Mouse (Mus musculus): Measurements from ENCODE around the gene Clec3b. TPM values are rescaled to one million over a fixed set of nuclear protein-coding genes. Genes with fewer than 3 reads are reported as not detected.
A peak's percentile ranks its signal among the peaks of the same experiment; 100 is the strongest.

Clec3b gene
- total RNA-seq, 1 experiment from 2014 or later: not detected

DNA sequence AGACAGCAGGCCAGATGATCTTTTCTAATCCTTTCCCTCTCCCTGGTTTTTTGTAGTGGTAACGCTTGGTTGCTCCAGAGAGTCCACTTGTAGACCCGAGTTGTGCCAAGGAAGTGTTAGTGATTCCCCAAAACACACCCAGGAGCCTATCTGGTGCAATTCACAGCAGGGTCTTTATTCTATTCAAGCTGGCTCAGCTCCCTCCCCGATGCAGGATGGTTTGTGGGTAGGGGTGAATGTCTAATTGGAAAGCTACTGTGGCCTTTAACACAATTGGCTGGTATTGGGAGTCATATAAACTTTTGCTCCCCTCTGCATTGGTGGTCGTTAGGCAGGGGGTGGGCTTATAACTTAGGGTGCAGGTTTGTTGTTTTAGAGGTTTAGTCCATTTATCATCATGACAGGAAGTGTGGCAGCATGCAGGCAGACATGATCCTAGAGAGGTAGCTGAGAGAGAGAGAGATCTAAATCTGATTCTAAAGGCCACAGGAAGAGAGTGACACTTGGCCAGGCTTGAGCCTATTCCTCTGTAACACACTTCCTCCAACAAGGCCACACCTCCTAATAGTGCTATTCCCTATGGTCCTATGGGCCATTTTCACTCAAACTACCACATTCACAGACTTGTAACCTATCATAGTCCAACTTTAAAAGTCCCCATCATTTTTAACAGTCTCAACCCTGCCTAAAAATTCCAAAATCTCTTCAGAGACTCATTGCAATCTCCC is 10.7 kb upstream of the Clec3b start:
- ATAC-seq (replicated peaks in 1 of 2; ENCODE audit: insufficient read depth in 1 of 2, low FRiP score in 2 of 2, low TSS enrichment in 1 of 2, low read depth in 1 of 2, poor library complexity in 2 of 2, severe bottlenecking in 2 of 2): no peak

DNA sequence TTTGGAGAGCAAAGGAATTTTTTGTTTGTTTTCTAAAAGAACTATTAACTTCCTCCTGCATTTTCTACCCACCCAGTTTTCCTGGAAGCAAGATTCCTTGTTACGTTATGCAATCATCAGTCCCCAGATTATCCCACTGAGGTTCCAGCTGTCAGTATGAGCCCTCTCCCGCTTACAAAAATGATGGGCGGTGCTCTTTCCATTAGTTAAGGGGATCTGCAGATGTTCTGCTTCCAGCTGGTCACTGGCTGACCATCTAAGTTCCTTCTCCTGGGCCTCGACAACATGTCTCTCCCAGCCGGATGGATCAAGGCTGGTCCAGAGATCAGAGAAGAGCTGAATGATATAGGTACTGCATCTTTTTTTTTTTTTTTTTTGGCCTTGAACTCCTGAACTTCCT is 2.3 kb upstream of the Clec3b start:
- no peak for ATAC-seq (replicated peaks in 1 of 2; ENCODE audit: insufficient read depth in 1 of 2, low FRiP score in 2 of 2, low TSS enrichment in 1 of 2, low read depth in 1 of 2, poor library complexity in 2 of 2, severe bottlenecking in 2 of 2)

DNA sequence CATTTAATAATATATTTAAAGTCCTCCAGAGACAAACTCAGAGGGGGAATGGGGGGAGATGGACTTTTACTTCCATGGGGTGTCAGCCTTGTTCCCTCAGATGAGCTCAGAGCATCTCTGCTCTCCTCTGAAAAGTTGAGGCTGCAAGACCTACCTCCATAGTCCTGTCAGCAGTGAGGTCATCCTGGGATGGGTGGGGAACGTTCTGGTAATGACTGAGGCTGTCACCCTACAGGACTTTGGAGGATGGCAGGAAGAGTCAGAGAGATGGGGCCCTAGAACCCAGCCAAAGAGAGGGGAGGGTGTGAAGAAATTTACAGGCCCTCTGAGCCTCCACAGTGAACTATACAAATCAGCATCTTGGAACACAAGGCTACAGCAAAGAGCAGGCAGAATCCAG is 815 bp downstream of the Clec3b start:
- ATAC-seq (replicated peaks in 1 of 2; ENCODE audit: insufficient read depth in 1 of 2, low FRiP score in 2 of 2, low TSS enrichment in 1 of 2, low read depth in 1 of 2, poor library complexity in 2 of 2, severe bottlenecking in 2 of 2): no peak

DNA sequence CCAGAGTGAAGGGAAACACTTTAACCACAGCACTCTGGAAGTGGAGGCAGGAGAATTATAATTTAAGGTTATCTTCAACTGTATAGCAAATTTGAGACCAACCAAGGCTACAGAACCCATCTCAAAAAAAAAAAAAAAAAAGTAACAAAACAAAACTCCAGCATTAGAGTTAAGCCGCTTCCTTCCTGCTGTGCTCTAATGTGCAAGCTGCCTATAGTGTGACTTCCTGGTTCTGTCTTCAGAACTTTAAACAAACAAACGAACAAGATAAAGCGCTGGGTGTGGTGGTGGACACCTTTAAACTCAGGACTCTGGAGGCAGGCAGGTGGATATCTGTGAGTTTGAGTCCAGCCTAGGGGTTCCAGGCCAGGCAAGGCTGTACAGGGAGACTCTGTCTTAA is 1.3 kb downstream of the Clec3b start:
- no peak; a peak in 1 of 4 replicates for ATAC-seq (replicated peaks in 1 of 2; ENCODE audit: insufficient read depth in 1 of 2, low FRiP score in 2 of 2, low TSS enrichment in 1 of 2, low read depth in 1 of 2, poor library complexity in 2 of 2, severe bottlenecking in 2 of 2)

DNA sequence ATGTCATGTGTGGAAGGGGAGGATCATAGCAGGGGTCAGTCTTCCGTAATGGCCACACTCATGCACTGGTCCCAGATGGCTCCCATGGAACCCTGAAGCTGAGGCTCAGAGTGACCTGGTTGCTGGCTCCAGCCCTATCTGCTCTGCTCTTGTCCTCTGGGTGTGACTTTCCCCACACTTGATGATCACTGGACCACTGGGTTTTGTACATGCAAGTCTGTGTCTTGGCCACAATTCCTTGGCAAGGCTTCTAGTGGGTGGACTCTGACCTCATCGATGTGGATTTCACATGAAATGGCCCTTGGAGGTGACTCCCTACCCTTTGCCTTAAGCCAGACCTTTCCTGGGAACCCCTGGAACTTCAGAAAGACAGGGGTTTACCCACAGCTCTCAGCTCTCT is 2.4 kb downstream of the Clec3b start:
- no peak for ATAC-seq (replicated peaks in 1 of 2; ENCODE audit: insufficient read depth in 1 of 2, low FRiP score in 2 of 2, low TSS enrichment in 1 of 2, low read depth in 1 of 2, poor library complexity in 2 of 2, severe bottlenecking in 2 of 2)

DNA sequence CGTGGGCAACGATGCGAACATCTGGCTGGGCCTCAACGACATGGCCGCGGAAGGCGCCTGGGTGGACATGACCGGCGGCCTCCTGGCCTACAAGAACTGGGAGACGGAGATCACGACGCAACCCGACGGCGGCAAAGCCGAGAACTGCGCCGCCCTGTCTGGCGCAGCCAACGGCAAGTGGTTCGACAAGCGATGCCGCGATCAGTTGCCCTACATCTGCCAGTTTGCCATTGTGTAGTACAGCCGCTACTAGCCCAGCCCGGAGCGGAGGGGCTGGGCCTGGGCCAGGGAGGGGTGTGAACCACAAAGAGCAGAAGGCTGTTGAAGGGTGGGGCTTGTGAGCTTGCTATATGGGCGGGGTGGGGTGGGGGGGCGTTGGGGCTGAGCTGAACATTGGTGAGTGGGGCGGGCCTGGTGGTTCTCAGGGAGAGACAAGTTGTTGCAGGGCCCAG is 6.2 kb downstream of the Clec3b start:
- ATAC-seq (replicated peaks in 1 of 2; ENCODE audit: insufficient read depth in 1 of 2, low FRiP score in 2 of 2, low TSS enrichment in 1 of 2, low read depth in 1 of 2, poor library complexity in 2 of 2, severe bottlenecking in 2 of 2): no peak

DNA sequence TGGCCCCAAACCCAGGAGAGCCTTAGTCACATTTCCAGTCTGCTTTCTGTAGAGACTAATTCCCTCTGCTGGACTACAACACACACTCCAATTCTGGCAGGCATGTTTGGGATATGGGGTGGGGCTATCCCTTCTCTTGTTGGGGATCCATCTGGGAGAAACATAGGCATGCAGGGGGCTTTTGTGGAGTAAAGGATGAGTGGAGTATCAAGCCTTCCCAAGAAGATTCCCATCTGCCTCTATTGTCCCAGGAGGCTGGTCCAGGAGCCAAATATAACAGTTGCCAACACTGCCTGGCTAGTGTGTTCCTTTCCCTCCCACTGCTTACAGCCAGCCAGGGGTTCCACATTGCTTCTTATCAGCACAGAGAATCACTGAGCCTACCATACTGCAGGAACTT is 7.0 kb downstream of the Clec3b start:
- no peak for ATAC-seq (replicated peaks in 1 of 2; ENCODE audit: insufficient read depth in 1 of 2, low FRiP score in 2 of 2, low TSS enrichment in 1 of 2, low read depth in 1 of 2, poor library complexity in 2 of 2, severe bottlenecking in 2 of 2)

DNA sequence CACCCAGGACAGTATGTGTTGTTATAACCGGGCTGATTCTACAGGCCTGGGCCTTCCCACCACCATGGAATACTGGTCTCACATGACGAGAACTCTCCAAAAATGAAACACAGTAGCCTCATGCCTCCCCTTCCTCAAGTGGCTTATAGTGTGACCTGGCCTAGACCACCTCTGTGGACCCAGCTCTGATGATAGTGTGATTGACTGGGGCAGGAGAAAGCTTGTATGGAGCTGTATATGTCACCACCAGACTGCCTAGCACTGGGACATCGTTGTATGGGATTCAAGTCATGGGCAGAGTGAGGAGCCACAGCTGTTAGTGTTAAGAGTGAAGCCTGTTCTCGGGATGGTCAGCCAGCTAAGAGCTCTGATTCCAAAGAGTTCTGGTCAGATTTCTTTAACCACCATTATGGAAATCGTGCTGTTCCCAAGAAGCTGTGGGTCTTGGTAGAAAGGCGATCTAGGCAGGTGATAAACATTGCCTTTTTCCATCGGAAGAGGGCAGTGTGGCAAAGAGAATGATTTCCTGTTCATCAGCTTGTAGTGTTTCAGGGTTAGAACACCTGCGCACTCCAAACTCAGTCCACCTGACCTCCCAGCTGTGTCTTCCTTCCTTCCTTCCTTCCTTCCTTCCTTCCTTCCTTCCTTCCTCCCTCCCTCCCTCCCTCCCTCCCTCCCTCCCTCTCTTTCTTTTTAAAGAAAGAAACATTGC is 7.5 kb downstream of the Clec3b start:
- ATAC-seq (replicated peaks in 1 of 2; ENCODE audit: insufficient read depth in 1 of 2, low FRiP score in 2 of 2, low TSS enrichment in 1 of 2, low read depth in 1 of 2, poor library complexity in 2 of 2, severe bottlenecking in 2 of 2): peak; percentile 22 to 43; a peak in 1 of 4 replicates

DNA sequence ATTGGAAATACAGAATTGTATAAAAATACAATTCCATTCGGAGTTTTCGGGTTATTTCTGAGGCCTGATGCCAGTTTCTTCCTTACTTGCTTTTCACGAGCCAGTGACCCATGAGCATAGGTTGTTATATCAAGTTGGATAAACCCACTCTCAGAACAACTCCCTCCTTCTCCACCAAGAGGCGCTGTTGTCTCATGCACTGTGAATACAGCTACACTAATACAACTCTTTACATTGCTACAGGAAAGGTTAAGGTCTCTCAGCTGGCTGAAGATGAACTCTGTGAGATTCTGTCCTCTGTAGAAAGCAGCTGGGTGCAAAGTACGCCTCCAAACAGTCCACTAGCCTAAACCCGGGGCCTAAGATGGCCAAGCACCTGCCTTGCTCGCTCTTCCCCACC is 8.6 kb downstream of the Clec3b start:
- peak; percentile 63 to 74; a peak in 3 of 4 replicates for ATAC-seq (replicated peaks in 1 of 2; ENCODE audit: insufficient read depth in 1 of 2, low FRiP score in 2 of 2, low TSS enrichment in 1 of 2, low read depth in 1 of 2, poor library complexity in 2 of 2, severe bottlenecking in 2 of 2)

DNA sequence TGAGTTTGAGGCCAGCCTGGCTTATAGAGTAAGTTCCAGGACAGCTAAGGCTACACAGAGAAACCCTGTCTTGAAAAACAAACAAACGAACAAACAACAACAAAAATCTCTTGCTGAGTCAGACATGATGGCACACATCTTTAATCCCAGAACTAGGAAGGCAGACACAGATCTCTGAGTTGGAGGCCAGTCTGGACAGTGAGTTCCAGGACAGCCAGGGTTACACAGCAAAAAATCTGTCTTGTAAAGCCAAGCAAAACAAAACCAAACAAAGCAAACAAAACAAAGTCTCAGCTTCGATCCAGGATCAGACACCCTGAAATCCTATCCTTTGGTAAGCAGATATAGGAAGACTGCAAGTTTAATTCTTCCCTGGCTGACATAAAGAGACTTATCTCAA is 11.0 kb downstream of the Clec3b start:
- no peak for ATAC-seq (replicated peaks in 1 of 2; ENCODE audit: insufficient read depth in 1 of 2, low FRiP score in 2 of 2, low TSS enrichment in 1 of 2, low read depth in 1 of 2, poor library complexity in 2 of 2, severe bottlenecking in 2 of 2)

DNA sequence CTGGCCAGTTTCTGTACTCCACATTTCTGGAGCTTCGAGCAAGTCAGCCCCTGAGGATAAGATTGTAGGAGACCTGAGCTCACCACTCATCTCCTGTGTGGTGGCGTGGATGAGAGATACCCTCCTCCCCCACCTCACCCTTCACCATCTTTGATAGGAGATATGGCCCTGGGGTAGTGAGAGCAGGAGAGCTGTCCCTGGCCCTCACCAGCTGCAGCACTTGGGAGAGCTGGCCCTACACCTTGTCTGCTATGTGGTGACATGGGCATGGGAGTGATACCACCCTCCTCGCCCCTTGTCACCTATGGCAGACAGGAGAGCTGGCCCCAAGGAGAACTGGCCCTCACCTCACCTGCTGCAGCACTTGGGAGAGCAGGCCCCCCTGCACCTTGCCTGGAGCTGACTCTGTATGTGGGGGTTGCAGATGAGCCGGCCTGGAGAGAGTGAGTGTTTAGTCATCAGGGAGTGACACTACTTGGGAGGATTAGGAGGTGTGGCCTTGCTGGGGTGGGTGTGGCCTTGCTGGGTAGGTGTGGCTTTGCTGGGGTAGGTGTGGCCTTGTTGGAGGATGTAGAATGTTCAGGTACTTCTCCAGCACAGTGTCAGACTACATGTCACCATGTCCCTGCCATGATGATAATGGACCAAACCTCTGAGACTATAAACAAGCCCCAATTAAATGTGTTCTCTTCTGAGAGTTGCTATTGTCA is 12.4 kb downstream of the Clec3b start:
- ATAC-seq (replicated peaks in 1 of 2; ENCODE audit: insufficient read depth in 1 of 2, low FRiP score in 2 of 2, low TSS enrichment in 1 of 2, low read depth in 1 of 2, poor library complexity in 2 of 2, severe bottlenecking in 2 of 2): no peak

DNA sequence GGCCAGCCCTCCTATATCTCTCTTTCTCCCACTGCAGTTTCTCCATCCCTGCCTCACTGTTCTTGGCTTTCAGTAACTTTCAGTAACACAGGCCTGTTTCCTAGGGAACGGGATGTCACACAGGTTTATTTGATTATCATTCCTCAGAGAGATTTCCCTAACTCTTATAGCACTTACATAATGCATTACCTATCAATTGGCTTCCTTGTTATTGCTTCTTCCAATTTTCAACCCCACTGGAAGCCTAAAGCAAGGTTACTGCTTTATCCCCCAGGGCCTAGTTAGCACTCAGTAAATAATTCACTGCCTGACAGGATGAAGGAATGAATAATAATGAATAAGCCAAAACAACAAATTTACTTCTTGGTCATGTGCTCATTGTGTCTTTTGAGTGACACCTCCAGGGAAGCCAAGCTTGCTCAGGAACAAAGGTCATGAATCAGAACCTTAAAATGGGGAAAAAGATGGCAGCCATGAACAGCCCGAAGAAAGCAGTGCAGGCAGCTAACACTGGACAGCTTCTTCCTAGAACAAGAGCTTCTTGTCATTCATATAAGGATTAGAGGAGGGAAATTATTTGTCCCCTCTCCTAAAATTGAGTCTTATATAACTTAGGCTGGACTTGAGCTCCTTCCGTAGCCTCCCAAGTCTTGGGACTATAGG is 15.2 kb downstream of the Clec3b start:
- no peak for ATAC-seq (replicated peaks in 1 of 2; ENCODE audit: insufficient read depth in 1 of 2, low FRiP score in 2 of 2, low TSS enrichment in 1 of 2, low read depth in 1 of 2, poor library complexity in 2 of 2, severe bottlenecking in 2 of 2)

DNA sequence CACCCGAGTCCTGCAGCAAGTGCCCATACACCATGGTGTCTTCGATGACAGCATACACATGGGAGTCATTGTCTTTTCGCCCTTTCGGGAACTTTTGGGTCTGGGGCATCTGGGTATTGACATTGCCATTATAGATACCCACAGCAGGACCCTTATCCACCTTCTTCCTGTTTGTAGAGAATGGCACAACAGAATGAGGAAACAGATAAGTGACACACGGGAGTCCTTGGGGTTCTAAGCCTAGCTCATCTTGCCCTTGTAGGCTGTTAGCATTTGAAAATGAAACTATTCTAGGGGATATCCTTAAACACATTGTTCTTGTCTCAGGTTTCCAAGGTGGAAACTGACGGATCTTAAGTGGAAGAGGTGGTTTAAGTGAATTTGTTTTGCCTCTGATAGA is 23.0 kb downstream of the Clec3b start:
- ATAC-seq (replicated peaks in 1 of 2; ENCODE audit: insufficient read depth in 1 of 2, low FRiP score in 2 of 2, low TSS enrichment in 1 of 2, low read depth in 1 of 2, poor library complexity in 2 of 2, severe bottlenecking in 2 of 2): no peak; a peak in 1 of 4 replicates

DNA sequence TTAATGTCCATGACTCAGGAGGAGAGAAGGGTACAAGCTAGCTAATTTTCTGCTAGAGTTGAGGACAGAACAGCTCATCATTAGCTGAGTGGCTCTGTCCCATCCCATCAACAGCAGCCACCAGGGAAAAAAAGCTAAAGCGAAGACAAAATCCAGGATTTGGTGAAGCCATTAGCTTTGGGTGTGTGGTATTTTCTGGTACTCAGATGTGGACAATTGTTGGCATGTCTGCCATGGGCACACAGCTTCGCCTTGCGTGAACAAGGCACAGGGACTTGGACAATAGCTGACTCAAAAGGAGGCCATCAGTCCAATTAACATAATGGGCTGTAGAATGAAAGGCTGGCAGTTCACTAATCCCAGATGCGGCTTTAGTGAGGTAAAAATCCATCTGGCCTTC is 23.6 kb downstream of the Clec3b start:
- ATAC-seq (replicated peaks in 1 of 2; ENCODE audit: insufficient read depth in 1 of 2, low FRiP score in 2 of 2, low TSS enrichment in 1 of 2, low read depth in 1 of 2, poor library complexity in 2 of 2, severe bottlenecking in 2 of 2): no peak

DNA sequence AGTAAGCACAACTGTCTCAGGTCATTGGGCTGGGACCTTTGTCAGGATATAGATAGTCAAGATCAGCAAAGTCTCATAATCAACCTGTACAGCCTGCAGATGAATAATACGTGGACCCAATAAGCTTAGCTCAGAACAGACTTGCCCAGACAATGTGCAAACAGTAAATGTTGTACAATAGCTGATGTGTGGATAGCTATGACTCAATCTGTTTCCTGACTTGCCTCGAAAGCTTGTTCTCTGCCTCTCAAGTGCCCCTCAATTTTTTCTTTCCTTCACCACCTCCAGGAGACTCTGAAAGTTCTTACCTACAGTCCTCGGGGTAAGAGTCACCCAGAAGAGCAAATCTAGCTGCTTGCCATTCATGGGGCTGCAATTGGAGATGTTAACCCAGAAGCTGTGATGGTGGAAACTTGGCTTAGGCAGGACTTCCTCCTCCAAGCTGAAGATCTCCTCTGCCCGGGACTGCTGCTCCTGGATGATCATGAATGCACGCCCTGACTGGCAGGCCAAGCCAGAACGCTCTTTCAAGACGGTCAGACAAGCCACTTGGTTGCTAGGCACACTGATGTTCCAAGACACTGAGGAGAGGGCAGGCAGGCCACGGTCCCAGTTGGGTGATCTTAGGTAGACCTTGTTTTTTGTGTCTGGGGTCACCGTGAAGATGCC is 26.8 kb downstream of the Clec3b start:
- no peak; a peak in 1 of 4 replicates for ATAC-seq (replicated peaks in 1 of 2; ENCODE audit: insufficient read depth in 1 of 2, low FRiP score in 2 of 2, low TSS enrichment in 1 of 2, low read depth in 1 of 2, poor library complexity in 2 of 2, severe bottlenecking in 2 of 2)

DNA sequence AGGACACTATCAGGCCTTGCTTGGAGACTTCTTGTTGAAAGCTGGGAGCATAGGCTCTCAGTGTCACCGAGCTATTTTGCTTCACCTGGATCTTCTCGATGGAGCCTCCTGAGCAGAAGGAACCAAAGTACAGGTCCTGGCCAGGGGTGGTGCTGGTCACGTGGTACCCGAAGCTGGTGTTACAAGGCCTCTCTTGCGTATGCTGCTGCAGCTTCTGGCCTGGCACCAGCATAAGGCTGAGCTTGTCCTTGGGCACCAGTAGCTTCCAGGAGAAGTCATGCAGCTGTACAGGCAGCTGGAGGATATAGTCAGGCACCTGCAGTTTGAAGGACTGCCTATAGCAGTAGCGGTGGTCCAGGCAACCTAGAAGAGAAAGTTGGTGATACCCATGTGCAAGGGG is 29.3 kb downstream of the Clec3b start:
- ATAC-seq (replicated peaks in 1 of 2; ENCODE audit: insufficient read depth in 1 of 2, low FRiP score in 2 of 2, low TSS enrichment in 1 of 2, low read depth in 1 of 2, poor library complexity in 2 of 2, severe bottlenecking in 2 of 2): no peak

DNA sequence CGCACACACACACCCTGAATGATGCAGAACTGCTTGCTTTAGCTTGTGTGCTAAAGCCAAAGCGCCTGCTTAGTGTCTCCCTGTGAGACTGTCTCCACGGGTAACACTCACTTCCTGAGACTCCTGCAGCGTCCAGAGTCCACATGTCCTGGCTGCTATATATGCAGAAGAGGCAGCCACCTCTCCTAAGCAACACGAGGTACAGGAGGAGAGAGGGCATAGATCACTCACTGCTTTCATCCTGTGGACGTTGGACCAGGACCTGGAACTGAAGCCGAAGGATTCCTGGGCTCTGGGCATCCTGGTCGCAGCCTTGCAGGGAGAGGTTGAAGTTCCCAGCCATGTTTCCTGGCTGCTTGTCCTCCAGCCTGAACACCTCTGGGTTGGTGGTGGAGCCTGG is 32.5 kb downstream of the Clec3b start:
- no peak for ATAC-seq (replicated peaks in 1 of 2; ENCODE audit: insufficient read depth in 1 of 2, low FRiP score in 2 of 2, low TSS enrichment in 1 of 2, low read depth in 1 of 2, poor library complexity in 2 of 2, severe bottlenecking in 2 of 2)
